Mouse (Mus musculus) erythroblast, adult 5-6 weeks (primary cell): ENCODE measurements around the gene Hist1h2ad. TPM values are rescaled to one million over a fixed set of nuclear protein-coding genes. Genes with fewer than 3 reads are reported as not detected.
"Not testable (repeated sequence)": the region's sequence is repeated elsewhere in the genome, so short reads cannot be mapped to it uniquely, and the experiment has no call there.

ENCODE experiments used
- ATAC-seq: replicated peaks from 2 replicates; pipeline ENCODE4 v1.8.0; 2016; ENCODE audit warnings: moderate number of reproducible peaks, mild to moderate bottlenecking, moderate TSS enrichment, inconsistent platforms; ENCODE audit not compliant: poor library complexity, low FRiP score, severe bottlenecking
- total RNA-seq, 2 experiments: library from RNA; stranded (forward) in 1 of 2; stranded (reverse) in 1 of 2; fragments of 150-400 nt in 1 of 2; fragments of 200-764, 138-1000 nt in 1 of 2; gene quantifications; 2 replicates each; pipeline versions ENCODE4 v1.2.3 to v1.2.4; 2015 to 2017; ENCODE audit warnings: low replicate concordance in 2 of 2

The Hist1h2ad gene
- total RNA-seq, 2 experiments from 2014 or later: 678 TPM; not detected in 1

DNA sequence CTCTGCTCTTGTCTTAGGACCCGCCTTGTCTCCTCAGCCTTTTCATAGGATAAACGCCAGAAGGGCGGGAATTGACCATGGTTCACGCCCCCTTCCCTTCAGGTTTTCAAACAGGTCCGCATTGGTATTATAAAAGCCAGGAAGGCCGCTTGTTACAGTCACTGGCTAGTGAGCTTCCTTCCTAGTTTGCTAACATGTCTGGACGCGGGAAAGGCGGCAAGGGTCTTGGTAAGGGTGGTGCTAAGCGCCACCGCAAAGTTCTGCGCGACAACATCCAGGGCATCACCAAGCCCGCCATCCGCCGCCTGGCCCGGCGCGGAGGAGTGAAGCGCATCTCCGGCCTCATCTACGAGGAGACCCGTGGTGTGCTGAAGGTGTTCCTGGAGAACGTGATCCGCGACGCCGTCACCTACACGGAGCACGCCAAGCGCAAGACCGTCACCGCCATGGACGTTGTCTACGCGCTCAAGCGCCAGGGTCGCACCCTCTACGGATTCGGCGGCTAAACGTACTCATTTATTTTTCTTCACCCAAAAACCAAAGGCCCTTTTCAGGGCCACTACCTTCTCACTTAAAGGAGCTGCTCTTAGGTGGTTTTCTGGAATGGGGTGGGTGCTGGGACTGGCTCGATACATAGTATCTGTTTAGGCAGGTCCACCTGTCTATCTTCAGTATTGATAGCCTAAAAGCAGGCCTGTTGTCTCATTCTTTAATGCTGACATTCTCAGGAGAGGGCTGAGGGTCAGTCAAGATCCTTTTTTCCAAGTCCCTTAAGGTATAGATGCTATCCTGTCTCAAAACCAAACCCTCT lies 7.4 kb downstream of the Hist1h2ad start, which contains the start of gene Hist1h4d:
Gene Hist1h4d (plus strand): TSS at position 191 of the 811 bp plus-strand sequence.
- ATAC-seq: peak; percentile 60

DNA sequence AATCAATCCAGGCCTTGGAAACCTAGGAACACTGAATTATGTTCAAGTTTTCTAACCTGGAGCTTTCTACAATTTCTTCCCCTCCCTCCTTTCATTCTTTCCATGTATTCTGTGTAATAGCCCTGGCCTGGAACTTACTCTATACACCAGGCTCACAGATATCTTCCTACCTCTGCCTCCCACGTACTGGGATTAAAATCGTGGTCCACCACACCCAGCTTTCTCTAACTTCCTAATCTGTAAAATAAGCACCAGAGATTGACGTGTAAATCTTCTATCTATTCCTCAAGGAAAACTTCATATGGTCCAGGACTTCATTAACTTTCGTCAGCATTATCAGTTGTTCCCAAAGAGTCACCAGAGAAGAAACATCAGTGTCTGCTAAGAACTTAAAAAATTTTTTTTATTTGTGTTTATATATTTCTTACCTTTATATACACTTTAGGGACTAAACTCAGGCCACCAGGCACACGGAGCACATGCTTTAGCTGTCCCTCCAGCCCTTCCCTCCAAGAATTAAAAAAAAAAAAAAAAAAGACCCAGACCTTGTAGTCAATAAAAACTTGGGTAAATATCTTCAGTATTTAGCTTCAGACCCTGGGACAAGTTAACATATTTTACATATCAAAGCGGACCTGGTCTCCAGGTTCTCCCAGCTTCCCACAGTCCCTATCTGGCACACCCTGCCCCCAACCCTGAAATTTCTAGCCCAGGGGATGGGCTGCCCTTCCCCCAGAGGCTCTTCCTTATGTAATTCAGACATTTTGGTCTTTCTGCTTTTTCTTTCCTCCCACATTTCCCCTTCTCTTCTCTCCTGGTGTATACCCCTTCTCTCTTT lies 8.3 kb downstream of the Hist1h2ad start:
- ATAC-seq: peak; percentile 2

DNA sequence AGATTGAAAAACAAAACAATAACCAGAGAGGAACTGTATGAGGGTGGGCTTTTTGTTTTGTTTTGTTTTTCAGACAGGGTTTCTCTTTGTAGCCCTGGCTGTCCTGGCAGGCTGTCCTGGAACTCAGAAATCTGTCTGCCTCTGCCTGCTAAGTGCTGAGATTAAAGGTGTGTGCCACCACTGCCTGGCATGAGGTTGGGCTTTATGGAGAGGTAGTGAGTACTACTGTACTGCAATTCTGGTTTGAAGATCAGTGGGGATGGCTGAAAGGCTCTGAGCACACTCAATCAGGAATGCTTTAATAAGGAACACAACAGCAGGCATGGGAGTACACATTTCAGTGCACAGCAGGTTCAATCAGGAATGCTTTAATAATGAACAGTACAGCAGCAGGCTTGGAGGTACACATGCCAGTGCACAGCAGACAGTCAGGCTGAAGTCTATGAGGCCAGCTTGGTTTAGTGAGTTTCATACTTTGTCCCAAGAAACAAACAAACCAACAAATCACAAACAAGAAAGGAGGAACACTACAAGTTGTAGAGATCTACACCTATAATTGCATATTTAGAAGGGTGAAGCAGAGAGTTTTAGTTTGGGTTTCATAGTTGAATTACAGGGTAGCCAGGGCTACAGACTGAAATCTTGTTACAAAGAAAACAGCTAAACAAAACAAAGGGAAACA lies 9.3 kb downstream of the Hist1h2ad start:
- ATAC-seq: no peak

GRCm38 (mm10) chr13:23584331-23584730 lies 10.2 kb downstream of the Hist1h2ad start:
- ATAC-seq: no peak

- ATAC-seq: peak; percentile 53
Observed at GRCm38 (mm10) chr13:23585029-23585441, 10.9 kb downstream of the Hist1h2ad start.

DNA sequence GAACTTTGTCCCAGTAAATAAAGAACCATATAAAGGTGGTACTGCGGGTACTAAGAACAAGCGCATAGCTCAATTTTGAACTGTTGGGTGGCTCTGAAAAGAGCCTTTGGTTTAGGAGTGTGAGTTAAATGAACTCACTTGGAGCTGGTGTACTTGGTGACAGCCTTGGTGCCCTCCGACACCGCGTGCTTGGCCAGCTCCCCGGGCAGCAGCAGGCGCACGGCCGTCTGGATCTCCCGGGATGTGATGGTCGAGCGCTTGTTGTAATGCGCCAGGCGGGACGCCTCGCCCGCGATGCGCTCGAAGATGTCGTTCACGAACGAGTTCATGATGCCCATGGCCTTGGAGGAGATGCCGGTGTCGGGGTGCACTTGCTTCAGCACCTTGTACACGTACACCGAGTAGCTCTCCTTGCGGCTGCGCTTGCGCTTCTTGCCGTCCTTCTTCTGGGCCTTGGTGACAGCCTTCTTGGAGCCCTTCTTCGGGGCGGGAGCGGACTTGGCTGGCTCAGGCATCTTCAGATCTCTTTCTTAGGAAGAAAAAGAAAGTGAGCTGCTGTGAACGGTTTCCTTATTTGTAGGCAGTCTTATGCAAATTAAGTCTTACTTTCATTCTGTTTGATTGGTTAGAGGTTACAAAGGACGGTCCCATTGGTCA lies 11.4 kb downstream of the Hist1h2ad start:
- ATAC-seq: peak; percentile 77

GRCm38 (mm10) chr13:23586099-23586939 lies 12.1 kb downstream of the Hist1h2ad start:
- ATAC-seq: peak; percentile 28; the same call in 1 of the 2 replicates

GRCm38 (mm10) chr13:23586940-23587225 lies 12.7 kb downstream of the Hist1h2ad start:
- ATAC-seq: no peak; the same call in 1 of the 2 replicates

GRCm38 (mm10) chr13:23591206-23591605 lies 17.0 kb downstream of the Hist1h2ad start:
- no peak for ATAC-seq

DNA sequence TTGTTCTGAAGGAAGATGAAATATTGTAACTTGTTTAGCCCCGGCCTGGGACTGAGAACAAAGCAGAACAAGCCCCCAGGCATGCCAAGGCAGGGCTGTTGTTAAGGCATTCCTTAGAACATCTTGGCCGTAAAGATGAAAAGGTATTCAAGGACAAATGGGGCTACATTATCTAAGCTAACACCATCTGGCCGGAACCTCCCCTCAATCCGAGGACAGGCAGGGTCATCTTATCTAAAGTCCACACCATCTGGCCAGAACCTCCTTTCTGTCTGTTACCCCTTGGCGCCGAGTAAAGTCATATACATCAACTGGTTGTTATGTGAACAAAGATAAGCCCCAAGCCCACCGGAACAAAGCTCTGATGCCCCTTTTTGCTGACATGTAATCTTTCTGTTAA lies 17.7 kb downstream of the Hist1h2ad start:
- not testable (repeated sequence) for ATAC-seq

- ATAC-seq: no peak
Observed at GRCm38 (mm10) chr13:23592614-23593013, 18.4 kb downstream of the Hist1h2ad start.

DNA sequence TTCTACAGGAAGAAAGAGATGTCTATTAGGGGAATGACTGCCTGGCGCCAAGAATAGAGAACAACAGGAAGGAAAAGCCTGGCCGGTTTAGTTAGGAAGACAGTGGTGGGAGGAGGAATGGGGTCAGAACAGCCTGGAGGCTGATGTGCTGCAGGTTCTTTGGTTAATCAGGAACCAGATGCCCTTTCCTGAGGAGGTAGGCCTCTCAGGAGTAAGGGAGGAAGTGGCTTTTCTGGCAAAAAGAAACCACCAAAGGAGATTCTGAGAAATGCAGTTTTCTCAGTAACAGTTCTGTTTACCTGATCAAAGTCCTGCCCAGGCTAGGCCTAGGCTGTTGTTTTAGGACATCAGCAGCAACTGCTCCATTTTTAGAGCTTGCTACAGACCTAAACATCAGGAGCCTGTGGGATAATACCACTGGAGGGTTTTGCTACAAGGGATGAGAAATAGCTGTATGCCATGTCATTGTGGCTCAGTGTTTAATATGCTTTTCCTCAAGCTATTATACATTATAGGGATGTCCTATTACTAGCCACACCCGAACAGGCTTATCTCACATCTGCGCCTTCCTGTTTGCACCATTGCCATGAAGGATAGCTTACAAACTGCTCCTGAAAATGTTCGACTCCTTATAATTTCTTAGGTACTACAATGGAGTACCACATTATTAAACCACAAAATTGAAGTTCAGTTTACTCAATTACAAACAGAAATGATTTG lies 19.0 kb downstream of the Hist1h2ad start:
- 0 out of 2 replicates have a peak, but pooled peaks have one; percentile 28 for ATAC-seq

GRCm38 (mm10) chr13:23595185-23595584 lies 21.0 kb downstream of the Hist1h2ad start:
- no peak for ATAC-seq

GRCm38 (mm10) chr13:23595622-23596372 lies 21.6 kb downstream of the Hist1h2ad start:
- peak; percentile 94 for ATAC-seq

DNA sequence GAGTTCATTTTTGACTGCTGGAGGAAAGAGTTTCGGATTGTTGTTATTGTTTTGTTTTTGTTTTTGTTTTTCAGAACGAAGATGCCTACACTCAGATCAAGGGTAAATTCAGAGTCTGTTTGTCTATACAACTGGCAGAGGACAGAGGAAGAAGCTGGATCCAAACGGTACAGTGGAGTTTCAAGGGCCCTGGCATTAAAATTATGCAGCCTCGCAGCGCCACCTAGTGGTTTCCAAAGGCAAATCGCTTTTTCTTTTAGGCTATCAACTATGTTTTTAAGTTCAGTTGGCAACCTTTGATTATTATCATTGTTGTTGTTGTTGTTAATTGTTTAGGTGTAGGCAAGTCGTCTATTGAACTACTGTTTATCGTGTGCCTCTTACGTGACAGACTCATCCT lies 23.8 kb downstream of the Hist1h2ad start:
- peak; percentile 68 for ATAC-seq

DNA sequence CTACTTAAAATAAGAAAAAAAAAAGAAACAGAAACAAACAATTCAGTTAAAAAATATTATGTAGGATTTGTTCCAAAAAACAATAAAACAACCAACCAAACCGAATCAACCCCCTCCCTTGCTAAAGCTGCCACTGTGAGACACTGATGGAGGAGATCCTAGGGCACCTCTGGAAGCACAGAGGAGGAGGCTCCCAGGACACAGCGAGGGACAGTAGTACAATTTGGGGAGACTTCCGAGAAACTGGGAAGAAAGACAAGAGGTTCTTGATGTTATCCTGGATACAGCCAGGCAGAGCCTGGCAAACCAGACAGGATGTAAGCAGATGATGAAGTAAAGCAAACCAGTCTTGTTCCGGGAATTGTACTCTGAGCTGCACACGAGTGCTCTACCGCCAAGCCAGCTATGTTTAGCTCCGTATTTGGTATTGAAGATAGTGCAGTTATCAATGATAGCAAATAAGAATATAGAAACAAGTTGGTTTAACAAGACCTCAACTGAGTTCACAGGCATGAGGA lies 29.1 kb downstream of the Hist1h2ad start:
- no peak for ATAC-seq

- ATAC-seq: no peak
Observed at GRCm38 (mm10) chr13:23604452-23604851, 30.3 kb downstream of the Hist1h2ad start.
